Mouse (Mus musculus) testis, adult 2 months (tissue): ENCODE measurements around the gene Caprin1. TPM values are rescaled to one million over a fixed set of nuclear protein-coding genes. Genes with fewer than 3 reads are reported as not detected.

Source experiments
- H3K27ac ChIP-seq: fragments of 200-500 bp; 2 replicates; pipeline ENCODE4 v1.5.1; 2012; ENCODE audit warnings: low read depth, low read length; ENCODE audit not compliant: control insufficient read depth, insufficient read depth
- H3K27me3 ChIP-seq: fragments of 200-500 bp; 2 replicates; pipeline ENCODE4 v1.6.1; 2012; ENCODE audit warnings: mild to moderate bottlenecking, low read length, moderate library complexity; ENCODE audit not compliant: control insufficient read depth, insufficient read depth
- H3K36me3 ChIP-seq: fragments of 200-500 bp; 2 replicates; pipeline ENCODE4 v1.6.1; 2012; ENCODE audit warnings: mild to moderate bottlenecking, low read length; ENCODE audit not compliant: control insufficient read depth, insufficient read depth
- H3K4me1 ChIP-seq: fragments of 200-500 bp; 2 replicates; pipeline ENCODE4 v1.6.1; 2012; ENCODE audit warnings: low read length; ENCODE audit not compliant: control insufficient read depth, insufficient read depth
- H3K4me3 ChIP-seq: fragments of 200-500 bp; 2 replicates; pipeline ENCODE4 v1.5.1; 2012; ENCODE audit warnings: low read depth, mild to moderate bottlenecking, low read length, moderate library complexity, mixed read lengths; ENCODE audit not compliant: control insufficient read depth
- CTCF ChIP-seq: fragments of 200-500 bp; IDR thresholded peaks from 2 replicates; pipeline ENCODE4 v1.5.1; 2012; ENCODE audit warnings: low read depth, mild to moderate bottlenecking, inconsistent platforms, low read length, moderate library complexity; ENCODE audit not compliant: control insufficient read depth, insufficient read depth, insufficient replicate concordance
- POLR2A ChIP-seq: fragments of 200-500 bp; IDR thresholded peaks from 2 replicates; pipeline ENCODE4 v1.6.1; 2012; ENCODE audit warnings: low read depth, mild to moderate bottlenecking, inconsistent platforms, low read length, moderate library complexity; ENCODE audit not compliant: control insufficient read depth
- polyA plus RNA-seq: library from polyadenylated mRNA; depleted of rRNA; stranded (reverse); fragments of >200 nt; gene quantifications from 2 replicates; pipeline ENCODE4 v1.2.3, GENCODE M21; 2012; rRNA removed

The Caprin1 gene
- 135 and 157 TPM in 2 replicates for polyA plus RNA-seq

DNA sequence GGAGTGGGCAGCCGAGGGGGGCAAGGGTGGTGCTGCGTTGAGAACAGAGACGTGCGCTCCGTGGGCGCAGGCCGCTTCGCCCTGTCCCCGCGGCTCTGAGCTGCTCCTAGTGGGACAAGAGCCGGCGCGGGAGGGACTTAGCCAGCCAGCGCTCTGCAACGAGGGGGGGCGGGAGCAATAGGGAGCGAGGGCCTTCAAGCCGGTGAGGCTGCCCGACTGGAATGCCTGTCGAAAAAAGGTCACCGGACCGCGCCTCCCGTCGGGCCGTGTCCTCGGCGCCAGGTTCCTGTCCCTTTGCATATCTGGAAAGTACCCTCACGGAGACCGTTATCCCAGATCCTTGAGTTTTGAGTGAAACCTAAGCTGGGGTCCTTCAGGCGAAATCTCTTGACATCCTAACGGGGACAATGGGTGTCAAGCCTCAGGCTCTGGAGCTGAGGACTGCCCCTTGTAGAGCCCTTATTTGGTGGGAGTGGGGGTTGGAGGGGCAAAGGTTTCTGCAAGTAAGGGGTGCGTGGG is at the start of gene Caprin1:
TSS of gene Caprin1 (minus strand) at position 159 of the 519 bp plus-strand sequence.
- peak within 1 kb of the TSS; percentile 100 for H3K27ac ChIP-seq

DNA sequence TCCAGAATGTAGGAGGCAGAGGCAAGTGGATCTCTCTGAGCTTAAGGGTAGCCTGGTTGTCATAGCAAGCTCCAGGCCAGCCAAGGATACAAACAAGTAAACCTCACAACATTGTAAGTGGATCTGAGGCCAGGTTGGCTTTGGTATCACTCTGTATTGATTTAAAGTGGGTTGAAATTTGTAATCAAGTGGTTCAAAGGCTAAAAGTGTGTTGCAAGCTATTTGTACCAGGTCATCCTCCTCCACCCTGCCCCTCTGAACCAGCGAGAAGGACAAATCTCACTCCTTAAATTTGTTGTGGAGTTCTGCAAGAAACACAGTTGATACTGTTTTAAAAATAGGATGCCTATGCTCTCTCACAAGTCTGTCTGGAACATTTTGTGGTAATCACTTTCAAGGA is 49.4 kb upstream of the Caprin1 start:
- Histone ChIP-seq H3K36me3 (no peaks in the 10 kb centered on the region), H3K4me3 (no peak overlapping the region), H3K27ac (no peak overlapping the region), H3K27me3 (no peaks in the 10 kb centered on the region), H3K4me1 (peaks cover 8% of the 10 kb centered on the region)
- TF ChIP-seq POLR2A: no peak
- TF ChIP-seq CTCF: no peak

More for the DNA sequence above, at the start of gene Caprin1:
- Histone ChIP-seq H3K27me3 (no peaks in the 10 kb centered on the region), H3K4me3 (peak within 1 kb of the TSS; percentile 98), H3K4me1 (peaks cover 2% of the 10 kb centered on the region; the same call in 1 of the 2 replicates), H3K36me3 (peaks cover 1% of the 10 kb centered on the region)
- TF ChIP-seq CTCF (no peak), POLR2A (peak; percentile 93)

- no peak for TF ChIP-seq CTCF
- no peak for TF ChIP-seq POLR2A
- Histone ChIP-seq H3K27ac (no peak overlapping the region), H3K27me3 (no peaks in the 10 kb centered on the region), H3K4me3 (no peak overlapping the region), H3K4me1 (peaks cover 8% of the 10 kb centered on the region), H3K36me3 (no peaks in the 10 kb centered on the region)
Measured at GRCm38 (mm10) chr2:103846271-103846670, 48.8 kb upstream of the Caprin1 start.

- H3K36me3 ChIP-seq: no peaks in the 10 kb centered on the region
- no peak for TF ChIP-seq POLR2A
- no peak for TF ChIP-seq CTCF
Measured at GRCm38 (mm10) chr2:103844016-103844415, 46.6 kb upstream of the Caprin1 start.

GRCm38 (mm10) chr2:103843321-103843720 is 45.9 kb upstream of the Caprin1 start:
- Histone ChIP-seq H3K36me3 (no peaks in the 10 kb centered on the region), H3K4me1 (no peaks in the 10 kb centered on the region; the same call in 1 of the 2 replicates), H3K27ac (no peak overlapping the region), H3K4me3 (no peak overlapping the region), H3K27me3 (no peaks in the 10 kb centered on the region)
- TF ChIP-seq CTCF: no peak
- no peak for TF ChIP-seq POLR2A

More at GRCm38 (mm10) chr2:103844016-103844415, 46.6 kb upstream of the Caprin1 start:
- H3K4me1 ChIP-seq: no peaks in the 10 kb centered on the region; the same call in none of the 2 replicates
- no peaks in the 10 kb centered on the region for H3K27me3 ChIP-seq
- H3K4me3 ChIP-seq: no peak overlapping the region
- H3K27ac ChIP-seq: no peak overlapping the region

DNA sequence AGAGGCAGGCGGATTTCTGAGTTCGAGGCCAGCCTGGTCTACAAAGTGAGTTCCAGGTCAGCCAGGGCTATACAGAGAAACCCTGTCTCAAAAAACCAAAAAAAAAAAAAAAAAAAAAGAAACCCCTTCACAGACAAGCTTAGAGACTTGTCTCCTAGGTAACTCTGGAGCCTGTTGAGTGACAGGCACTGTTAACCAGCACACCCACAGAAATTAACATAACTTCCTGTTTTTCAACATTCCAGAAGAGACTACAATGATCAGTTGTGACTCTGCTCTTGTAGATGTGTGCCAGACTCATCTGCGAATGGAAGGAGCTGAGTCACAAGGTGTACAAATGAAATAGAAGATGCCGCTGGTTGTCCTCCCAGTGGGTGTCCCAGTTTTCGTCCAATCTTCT is 44.9 kb upstream of the Caprin1 start:
- Histone ChIP-seq H3K36me3 (no peaks in the 10 kb centered on the region), H3K4me1 (no peaks in the 10 kb centered on the region; the same call in 1 of the 2 replicates), H3K4me3 (no peak overlapping the region), H3K27me3 (no peaks in the 10 kb centered on the region), H3K27ac (no peak overlapping the region)
- no peak for TF ChIP-seq CTCF
- no peak for TF ChIP-seq POLR2A

DNA sequence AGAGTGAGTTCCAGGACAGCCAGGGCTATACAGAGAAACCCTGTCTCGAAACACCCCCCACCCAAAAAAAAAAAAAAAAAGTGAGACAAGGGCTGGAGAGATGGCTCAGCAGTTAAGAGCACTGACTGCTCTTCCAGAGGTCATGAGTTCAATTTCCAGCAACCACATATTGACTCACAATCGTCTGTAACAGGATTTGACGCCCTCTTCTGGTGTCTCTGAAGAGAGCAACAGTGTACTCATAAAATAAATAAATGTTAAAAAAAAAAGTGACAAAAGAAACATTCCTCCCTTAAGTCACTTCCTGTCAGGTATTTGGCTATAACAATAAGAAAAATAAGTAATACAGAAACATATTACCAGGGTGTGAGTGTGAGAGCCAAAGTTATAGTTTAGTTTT is 41.0 kb upstream of the Caprin1 start:
- H3K36me3 ChIP-seq: no peaks in the 10 kb centered on the region
- H3K4me3 ChIP-seq: no peak overlapping the region
- no peaks in the 10 kb centered on the region for H3K27me3 ChIP-seq
- H3K27ac ChIP-seq: no peak overlapping the region
- TF ChIP-seq CTCF (no peak), POLR2A (no peak)
- no peaks in the 10 kb centered on the region for H3K4me1 ChIP-seq
